Mouse (Mus musculus): ENCODE measurements around the gene Pbrm1. TPM values are rescaled to one million over a fixed set of nuclear protein-coding genes. Genes with fewer than 3 reads are reported as not detected.
A peak's percentile ranks its signal among the peaks of the same experiment; 100 is the strongest.

The Pbrm1 gene
- total RNA-seq, 2 experiments from 2014 or later = 78.8 to 82.5 TPM

DNA sequence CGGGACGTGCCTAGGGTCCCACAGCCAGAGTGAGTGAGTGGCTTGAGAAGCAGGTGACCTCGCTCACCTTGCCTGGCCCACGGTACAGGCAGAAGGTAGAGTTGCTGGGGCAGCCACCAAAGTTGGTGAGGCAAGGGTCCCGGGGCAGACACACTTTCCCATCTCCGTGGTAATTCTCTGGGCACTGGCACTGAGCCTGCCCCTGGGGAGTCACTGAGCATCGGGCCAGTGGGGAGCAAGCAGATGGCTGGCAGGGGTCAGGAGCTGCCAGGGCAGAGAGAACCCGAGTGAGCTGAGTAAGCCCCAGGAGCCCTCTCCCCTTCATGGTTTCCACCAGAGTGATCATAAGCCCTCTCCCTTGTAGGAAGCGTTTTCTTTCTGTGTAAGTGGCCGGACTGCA lies 142.7 kb downstream of the Pbrm1 start:
- intact Hi-C loops (cut with DNase I) = loop anchor here (2.0 kb wide), 1 partner anchor 25 kb away; no protein-coding TSS in a partner anchor
- no peak for DNase-seq

DNA sequence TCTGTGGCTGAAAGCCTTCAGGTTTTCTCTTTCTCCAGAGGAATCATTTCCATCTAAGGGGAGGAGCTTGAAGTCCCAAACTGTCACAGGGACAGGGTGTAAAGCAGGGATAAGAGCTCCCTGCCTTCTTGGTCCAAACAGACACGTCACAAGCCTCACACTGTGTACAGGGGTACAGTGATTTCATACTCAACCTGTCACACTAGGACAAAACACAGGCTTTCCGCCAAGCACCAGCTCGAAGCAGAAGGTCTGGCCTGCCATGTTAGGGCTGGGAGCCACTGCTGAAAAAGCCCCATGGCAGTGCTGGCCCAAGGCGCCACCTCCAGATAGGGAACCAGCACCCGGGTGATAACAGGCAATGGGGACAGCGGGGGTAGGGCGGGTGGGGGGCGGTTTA lies 145.1 kb downstream of the Pbrm1 start:
- peak; percentile 47 to 64 for DNase-seq
- intact Hi-C loops (cut with DNase I) = loop anchor here (2.0 kb wide), 1 partner anchor 19 kb away; no protein-coding TSS in a partner anchor

DNA sequence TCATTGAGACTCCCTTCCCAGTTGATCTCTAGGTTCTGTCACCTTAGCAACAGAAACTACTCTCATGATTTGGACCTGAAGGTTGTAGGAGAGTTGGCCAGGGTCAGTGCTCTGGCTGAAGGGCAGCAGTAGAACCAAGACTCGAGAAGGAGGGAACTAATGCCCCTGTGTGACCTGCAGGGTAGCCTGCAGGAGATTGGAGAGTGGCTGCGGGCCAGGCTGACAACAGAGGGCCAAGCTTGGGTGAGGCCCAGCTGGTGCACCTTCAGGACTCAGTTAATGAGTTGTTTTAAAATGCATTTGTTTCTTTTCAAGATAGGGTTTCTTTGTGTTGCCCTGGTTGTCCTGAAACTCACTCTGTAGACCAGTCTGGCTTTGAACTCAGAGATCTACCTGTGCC lies 146.1 kb downstream of the Pbrm1 start:
- intact Hi-C loops (cut with DNase I) = loop anchor here (2.0 kb wide), 1 partner anchor 20 kb away; no protein-coding TSS in a partner anchor
- DNase-seq = peak; percentile 68 to 71

- no peak for DNase-seq
- intact Hi-C loops (cut with DNase I) = loop anchor here (2.0 kb wide), 1 partner anchor 21 kb away; no protein-coding TSS in a partner anchor
These were observed 146.5 kb downstream of the Pbrm1 start for GRCm38 (mm10) chr14:31165458-31165857.

DNA sequence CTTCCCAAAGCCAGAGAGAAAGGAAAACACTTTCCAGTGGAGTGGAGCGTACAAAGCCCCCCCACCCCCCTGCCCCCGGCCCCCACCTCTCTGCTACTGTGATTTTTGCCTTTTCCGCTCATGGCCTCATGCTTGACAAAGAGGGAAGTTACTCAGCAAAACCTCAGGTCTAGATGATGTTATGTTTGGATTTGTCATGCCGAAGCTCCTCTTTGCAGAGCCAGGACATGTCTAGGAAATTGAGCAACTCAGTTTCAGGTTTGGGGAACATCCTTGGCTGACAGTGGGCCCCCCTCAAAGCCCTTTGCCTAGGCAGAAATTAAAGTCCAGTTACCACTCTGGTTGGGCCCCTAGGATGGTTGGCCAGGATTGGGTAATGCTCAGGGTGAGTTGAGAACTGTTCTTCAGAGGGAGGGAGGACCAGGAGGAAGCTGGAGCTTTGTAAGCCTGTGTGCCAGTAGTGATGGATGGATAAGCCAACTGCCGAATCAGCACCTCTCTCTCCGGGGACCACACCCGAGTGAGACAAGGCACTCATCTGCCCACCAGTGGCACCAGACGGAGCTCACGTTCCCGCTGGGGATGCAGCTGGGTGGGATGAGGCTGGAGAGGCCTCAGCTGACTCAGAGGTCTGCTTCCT lies 147.2 kb downstream of the Pbrm1 start:
- intact Hi-C loops (cut with DNase I) = loop anchor here (2.0 kb wide), 1 partner anchor 21 kb away; no protein-coding TSS in a partner anchor
- DNase-seq = peak; percentile 38 to 43

DNA sequence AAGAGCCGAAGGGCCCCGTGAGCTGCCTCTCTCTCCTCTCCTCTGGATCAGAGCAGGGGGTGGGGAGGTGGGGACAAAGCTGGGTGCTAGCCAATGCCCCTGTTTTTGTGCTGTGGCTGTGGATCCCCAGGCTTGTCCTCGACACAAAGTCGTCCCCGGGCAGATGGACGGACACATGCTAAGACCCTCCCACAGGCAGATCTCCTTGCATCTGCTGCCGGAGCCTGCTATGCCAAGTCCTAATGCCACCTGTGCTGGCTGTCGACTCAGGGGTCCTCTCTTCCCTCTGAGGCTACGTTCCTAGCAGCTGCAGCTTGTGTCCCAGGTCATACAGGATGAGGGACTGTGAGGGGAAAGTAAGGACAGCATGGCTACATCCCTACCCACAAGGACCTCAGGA lies 147.9 kb downstream of the Pbrm1 start:
- DNase-seq = no peak
- intact Hi-C loops (cut with DNase I) = no loop called here

GRCm38 (mm10) chr14:31168425-31168824 lies 149.5 kb downstream of the Pbrm1 start, which contains the start of gene Stab1:
TSS of gene Stab1 (minus strand) at chr14:31168641.
- peak; percentile 67 to 68 for DNase-seq
- intact Hi-C loops (cut with DNase I) = no loop called here

DNA sequence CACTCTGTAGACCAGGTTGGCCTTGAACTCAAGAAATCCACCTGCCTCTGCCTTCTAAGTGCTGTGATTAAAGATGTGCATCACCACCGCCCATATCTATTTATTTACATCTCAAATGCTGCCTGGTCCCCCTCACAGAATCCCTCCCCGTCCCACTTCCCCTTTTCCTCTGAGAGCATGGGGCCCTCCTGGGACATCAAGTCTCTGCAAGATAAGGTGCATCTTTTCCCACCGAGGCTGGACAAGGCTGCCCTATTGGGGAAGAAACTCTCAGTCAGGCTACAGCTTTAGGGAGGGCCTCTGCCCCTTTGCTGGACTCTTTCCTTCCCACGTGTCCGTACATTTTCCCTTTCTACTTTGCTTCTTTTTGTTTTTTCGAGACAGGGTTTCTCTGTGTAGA lies 150.6 kb downstream of the Pbrm1 start:
- intact Hi-C loops (cut with DNase I) = no loop called here
- no peak for DNase-seq

DNA sequence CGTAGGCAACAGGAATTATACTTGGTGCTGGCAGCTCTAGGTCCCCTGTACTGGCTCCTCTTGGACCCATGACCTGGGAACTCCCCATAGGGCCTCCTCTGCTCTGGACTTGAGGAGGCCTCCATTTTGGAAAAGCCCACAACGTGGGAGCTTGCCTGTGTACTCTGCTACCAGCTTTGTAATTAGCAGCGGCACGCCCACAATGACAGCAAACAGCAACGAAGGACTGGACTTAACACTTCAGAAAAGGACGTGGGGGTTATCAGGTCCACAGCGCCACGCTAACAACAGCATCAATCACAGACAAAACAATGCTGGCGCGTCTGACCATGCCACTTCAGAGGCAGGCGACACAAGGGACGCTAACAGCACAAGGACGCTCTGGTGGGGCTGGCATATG lies 152.0 kb downstream of the Pbrm1 start:
- intact Hi-C loops (cut with DNase I) = no loop called here

More for the DNA sequence above, 152.0 kb downstream of the Pbrm1 start:
- DNase-seq = no peak

Other genes with a start within 250 kb of the Pbrm1 start
- 10 to 100 TPM; 10.0 to 13.2 TPM for gene Tmem110, start 193.5 kb upstream of the Pbrm1 start, total RNA-seq (2021)
- 10 to 100 TPM; 12.7 to 13.8 TPM for gene Mustn1, start 139.9 kb upstream of the Pbrm1 start, total RNA-seq (2021)
- 1 to 10 TPM; 3.2 to 4.4 TPM for gene Itih4, start 132.7 kb upstream of the Pbrm1 start, total RNA-seq (2021)
- gene Itih3, start 95.4 kb upstream of the Pbrm1 start, total RNA-seq (2021) = under 1 TPM; 0.64 to 0.89 TPM
- not detected for gene Itih1, start 75.8 kb upstream of the Pbrm1 start, total RNA-seq (2021)
- 1 to 10 TPM; 4.5 to 5.0 TPM for gene Nek4, start 67.8 kb upstream of the Pbrm1 start, total RNA-seq (2021)
- gene Glt8d1, start 17.7 kb upstream of the Pbrm1 start, total RNA-seq (2021) = 10 to 100 TPM; 26.6 to 32.1 TPM
- 100 to 1,000 TPM; 177 to 181 TPM for gene Spcs1, start 17.5 kb upstream of the Pbrm1 start, total RNA-seq (2021)
- 10 to 100 TPM; 28.2 to 31.4 TPM for gene Gnl3, start within 50 bp of the Pbrm1 start, total RNA-seq (2021)
- 10 to 100 TPM; 92.2 to 93.5 TPM for gene Smim4, start 109.8 kb downstream of the Pbrm1 start, total RNA-seq (2021)
- 10 to 100 TPM; 53.1 to 57.7 TPM for gene Nt5dc2, start 111.9 kb downstream of the Pbrm1 start, total RNA-seq (2021)
- 10 to 100 TPM; 77.3 to 78.9 TPM for gene Stab1, start 149.5 kb downstream of the Pbrm1 start, total RNA-seq (2021)
- 1,000 to 10,000 TPM; 5,439 to 5,458 TPM for gene Tnnc1, start 189.2 kb downstream of the Pbrm1 start, total RNA-seq (2021)
- gene Nisch, start 197.8 kb downstream of the Pbrm1 start, total RNA-seq (2021) = 100 to 1,000 TPM; 234 to 236 TPM
- gene Sema3g, start 198.7 kb downstream of the Pbrm1 start, total RNA-seq (2021) = 10 to 100 TPM; 15.1 to 16.9 TPM
- 1 to 10 TPM; 5.2 to 6.0 TPM for gene Phf7, start 232.2 kb downstream of the Pbrm1 start, total RNA-seq (2021)
- gene Bap1, start 232.3 kb downstream of the Pbrm1 start, total RNA-seq (2021) = 10 to 100 TPM; 51.1 to 55.0 TPM

Measured in heart, postnatal 10 days (tissue).